Mouse (Mus musculus) MEL (cell line): ENCODE measurements around the gene S100a10. TPM values are rescaled to one million over a fixed set of nuclear protein-coding genes. Genes with fewer than 3 reads are reported as not detected.

ENCODE experiments used
- DNase-seq: peaks from one replicate; pipeline ENCODE4 v3.0.0; 2011; ENCODE audit warnings: low read depth, low spot score
- H3K27ac ChIP-seq: 2 replicates; pipeline ENCODE4 v1.5.1; 2012; ENCODE audit warnings: low read depth, mild to moderate bottlenecking, control low read depth, low read length, moderate library complexity; ENCODE audit not compliant: control insufficient read depth
- H3K27me3 ChIP-seq, 2 experiments: fragments of 150-350 bp in 1 of 2; sonication (generic) in 1 of 2; 2 replicates each; pipeline ENCODE4 v1.6.1; 2012; ENCODE audit warnings: low read length in 2 of 2, mild to moderate bottlenecking in 2 of 2, improper control_type of control experiment in 1 of 2, moderate library complexity in 1 of 2; ENCODE audit not compliant: insufficient read depth in 2 of 2, control insufficient read depth in 1 of 2
- H3K36me3 ChIP-seq, 2 experiments: 2 replicates each; pipeline ENCODE4 v1.6.1; 2012 to 2014; ENCODE audit warnings: low read length in 2 of 2, improper control_type of control experiment in 1 of 2, inconsistent platforms in 1 of 2, mild to moderate bottlenecking in 1 of 2; ENCODE audit not compliant: insufficient read depth in 2 of 2, control insufficient read depth in 1 of 2
- H3K4me1 ChIP-seq, 2 experiments: fragments of 150-350 bp in 1 of 2; sonication (generic) in 1 of 2; 2 replicates each; pipeline ENCODE4 v1.6.1; 2012; ENCODE audit warnings: low read length in 2 of 2, improper control_type of control experiment in 1 of 2, mild to moderate bottlenecking in 1 of 2; ENCODE audit not compliant: insufficient read depth in 2 of 2, control insufficient read depth in 1 of 2
- H3K4me3 ChIP-seq, 2 experiments: fragments of 150-350 bp in 1 of 2; sonication (generic) in 1 of 2; 2 replicates each; pipeline ENCODE4 v1.5.1; 2012; ENCODE audit warnings: low read depth in 2 of 2, low read length in 2 of 2, mild to moderate bottlenecking in 2 of 2, moderate library complexity in 2 of 2, control low read depth in 1 of 2, improper control_type of control experiment in 1 of 2; ENCODE audit not compliant: control insufficient read depth in 1 of 2, insufficient read depth in 1 of 2
- H3K79me2 ChIP-seq: 2 replicates; pipeline ENCODE4 v1.6.1; 2012; ENCODE audit warnings: mild to moderate bottlenecking, low read length, moderate library complexity; ENCODE audit not compliant: control insufficient read depth, poor library complexity, insufficient read depth
- H3K9ac ChIP-seq: 2 replicates; pipeline ENCODE4 v1.6.1; 2012; ENCODE audit warnings: low read depth, mild to moderate bottlenecking, control low read depth, low read length, moderate library complexity; ENCODE audit not compliant: control insufficient read depth, poor library complexity, severe bottlenecking
- H3K9me3 ChIP-seq: fragments of 150-350 bp; sonication (generic); replicated peaks from 2 replicates; pipeline ENCODE4 v1.6.1; 2012; ENCODE audit warnings: mild to moderate bottlenecking, low read length, improper control_type of control experiment, moderate library complexity; ENCODE audit not compliant: insufficient read depth
- CHD2 ChIP-seq: IDR thresholded peaks from 2 replicates; pipeline ENCODE4 v1.6.1; 2011; ENCODE audit warnings: low read length, improper control_type of control experiment
- CTCF ChIP-seq, 3 experiments: IDR thresholded peaks in 2 of 3; conservative IDR thresholded peaks in 1 of 3; 2 replicates each; pipeline ENCODE4 v1.5.1; 2011 to 2012; ENCODE audit warnings: low read length in 3 of 3, low read depth in 2 of 3, mild to moderate bottlenecking in 2 of 3, improper control_type of control experiment in 1 of 3, inconsistent platforms in 1 of 3, mixed read lengths in 1 of 3, moderate library complexity in 1 of 3; ENCODE audit not compliant: control insufficient read depth in 1 of 3, insufficient read depth in 1 of 3, poor library complexity in 1 of 3, severe bottlenecking in 1 of 3
- EP300 ChIP-seq, 2 experiments: IDR thresholded peaks; 2 replicates each; pipeline ENCODE4 v1.6.1; 2011; ENCODE audit warnings: improper control_type of control experiment in 2 of 2, low read length in 2 of 2, low read depth in 1 of 2, mild to moderate bottlenecking in 1 of 2
- ETS1 ChIP-seq: IDR thresholded peaks from 2 replicates; pipeline ENCODE4 v1.6.1; 2012; ENCODE audit warnings: low read depth, mild to moderate bottlenecking, inconsistent platforms, low read length, improper control_type of control experiment, moderate library complexity
- GABPA ChIP-seq: IDR thresholded peaks from 2 replicates; pipeline ENCODE4 v1.6.1; 2012; ENCODE audit warnings: low read depth, mild to moderate bottlenecking, inconsistent platforms, low read length, improper control_type of control experiment, moderate library complexity
- GATA1 ChIP-seq: IDR thresholded peaks from 2 replicates; pipeline ENCODE4 v1.6.1; 2011; ENCODE audit warnings: low read depth, low read length, improper control_type of control experiment
- HCFC1 ChIP-seq: IDR thresholded peaks from 2 replicates; pipeline ENCODE4 v1.6.1; 2012; ENCODE audit warnings: low read depth, mild to moderate bottlenecking, inconsistent platforms, low read length, improper control_type of control experiment, moderate library complexity
- KAT2A ChIP-seq: conservative IDR thresholded peaks from 2 replicates; pipeline ENCODE4 v1.6.1; 2012; ENCODE audit warnings: low read depth, low read length, improper control_type of control experiment, inconsistent platforms
- MAFK ChIP-seq: IDR thresholded peaks from 2 replicates; pipeline ENCODE4 v1.6.1; 2011; ENCODE audit warnings: low read depth, mild to moderate bottlenecking, low read length, improper control_type of control experiment, borderline replicate concordance
- MAZ ChIP-seq: IDR thresholded peaks from 2 replicates; pipeline ENCODE4 v1.6.1; 2012; ENCODE audit warnings: low read depth, mild to moderate bottlenecking, inconsistent platforms, low read length, improper control_type of control experiment
- MXI1 ChIP-seq: IDR thresholded peaks from 2 replicates; pipeline ENCODE4 v1.6.1; 2011; ENCODE audit warnings: mild to moderate bottlenecking, low read depth, low read length, improper control_type of control experiment
- MYB ChIP-seq: IDR thresholded peaks from 2 replicates; pipeline ENCODE4 v1.6.1; 2011; ENCODE audit warnings: mild to moderate bottlenecking, low read depth, low read length, improper control_type of control experiment
- NELFE ChIP-seq: IDR thresholded peaks from 2 replicates; pipeline ENCODE4 v1.6.1; 2011; ENCODE audit warnings: low read depth, low read length, improper control_type of control experiment
- NRF1 ChIP-seq: IDR thresholded peaks from 2 replicates; pipeline ENCODE4 v1.6.1; 2014; ENCODE audit warnings: low read depth, mild to moderate bottlenecking, inconsistent platforms, low read length, improper control_type of control experiment, moderate library complexity; ENCODE audit not compliant: poor library complexity, insufficient read depth, severe bottlenecking
- POLR2A ChIP-seq, 2 experiments: IDR thresholded peaks; 2 replicates each; pipeline ENCODE4 v1.6.1; 2011 to 2012; ENCODE audit warnings: low read length in 2 of 2, mild to moderate bottlenecking in 2 of 2, control low read depth in 1 of 2, improper control_type of control experiment in 1 of 2, low read depth in 1 of 2, moderate library complexity in 1 of 2; ENCODE audit not compliant: control insufficient read depth in 1 of 2, insufficient read depth in 1 of 2, poor library complexity in 1 of 2
- POLR2AphosphoS5 ChIP-seq: IDR thresholded peaks from 2 replicates; pipeline ENCODE4 v1.6.1; 2012; ENCODE audit warnings: low read depth, borderline replicate concordance, mild to moderate bottlenecking, inconsistent platforms, low read length, moderate library complexity, mixed read lengths
- RAD21 ChIP-seq: IDR thresholded peaks from 2 replicates; pipeline ENCODE4 v1.6.1; 2011; ENCODE audit warnings: mild to moderate bottlenecking, low read depth, low read length, improper control_type of control experiment
- RCOR1 ChIP-seq: IDR thresholded peaks from 2 replicates; pipeline ENCODE4 v1.6.1; 2012; ENCODE audit warnings: low read depth, mild to moderate bottlenecking, inconsistent platforms, low read length, improper control_type of control experiment
- SIN3A ChIP-seq: IDR thresholded peaks from 2 replicates; pipeline ENCODE4 v1.6.1; 2012; ENCODE audit warnings: low read length, improper control_type of control experiment, inconsistent platforms
- TAL1 ChIP-seq: IDR thresholded peaks from 2 replicates; pipeline ENCODE4 v1.6.1; 2012; ENCODE audit warnings: mild to moderate bottlenecking, inconsistent platforms, low read length, moderate library complexity, mixed read lengths
- UBTF ChIP-seq: IDR thresholded peaks from 2 replicates; pipeline ENCODE4 v1.6.1; 2012; ENCODE audit warnings: low read depth, mild to moderate bottlenecking, inconsistent platforms, low read length, improper control_type of control experiment, moderate library complexity, borderline replicate concordance; ENCODE audit not compliant: insufficient read depth
- ZC3H11A ChIP-seq: IDR thresholded peaks from 2 replicates; pipeline ENCODE4 v1.6.1; 2012; ENCODE audit warnings: low read depth, mild to moderate bottlenecking, inconsistent platforms, low read length, improper control_type of control experiment
- ZMIZ1 ChIP-seq: IDR thresholded peaks from 2 replicates; pipeline ENCODE4 v1.6.1; 2012; ENCODE audit warnings: low read depth, mild to moderate bottlenecking, inconsistent platforms, low read length, improper control_type of control experiment, moderate library complexity
- polyA plus RNA-seq, 2 experiments: library from polyadenylated mRNA; stranded (reverse) in 1 of 2; unstranded in 1 of 2; fragments of >175 nt in 1 of 2; fragments of >200 nt in 1 of 2; gene quantifications; 2 replicates each; pipeline versions ENCODE4 v1.2.1 to v1.2.4; 2012; ENCODE audit warnings: low replicate concordance in 2 of 2, low read depth in 1 of 2; ENCODE audit not compliant: insufficient read length in 2 of 2, insufficient read depth in 1 of 2, missing spikeins in 1 of 2
- total RNA-seq: library from RNA; depleted of rRNA; stranded (reverse); fragments of 300-350 nt; gene quantifications from 2 replicates; pipeline ENCODE4 v1.2.3, GENCODE M21; 2012

Gene S100a10
- total and polyA plus RNA-seq, 3 experiments: 81.1 to 92.5 TPM; not detected in 1

DNA sequence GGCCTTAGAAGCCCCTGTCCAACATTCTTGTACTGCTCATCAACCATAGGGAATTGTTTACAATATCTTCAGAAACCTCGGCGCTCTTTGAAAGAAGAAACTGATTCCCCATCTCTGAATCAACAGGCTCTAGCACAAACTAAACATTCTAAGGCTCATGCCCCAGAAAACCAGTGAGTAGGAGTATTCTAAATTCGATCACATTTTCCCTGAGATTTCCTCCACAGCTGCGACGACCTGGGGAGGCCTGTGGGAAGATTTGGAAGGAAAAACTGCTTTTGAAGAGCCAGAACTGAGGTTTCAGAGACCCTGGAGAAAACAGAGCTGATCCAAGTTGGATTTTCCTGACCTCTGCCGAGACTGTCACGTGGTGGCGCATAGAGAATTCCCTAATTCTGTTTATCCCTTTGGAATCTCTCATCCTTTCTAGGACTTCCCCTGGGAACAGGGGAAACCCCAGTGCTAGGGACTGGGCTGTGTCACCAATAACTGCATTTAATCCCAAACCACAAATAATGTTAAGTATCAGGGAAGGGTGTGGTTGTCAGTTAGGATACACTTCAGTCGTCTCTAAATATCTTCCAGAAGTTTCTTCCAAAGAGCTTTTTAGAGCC is 1.0 kb upstream of the S100a10 start:
- Histone ChIP-seq H3K9me3 (no peaks in the 10 kb centered on the region), H3K9ac (no peak overlapping the region), H3K79me2 (no peaks in the 10 kb centered on the region; the same call in 1 of the 2 replicates), H3K36me3 (peaks cover 0 to 25% of the 10 kb centered on the region in 2 experiments; a peak in 2 of 4 replicates), H3K27ac (no peak overlapping the region), H3K4me3 (no peak overlapping the region; a peak in 1 of 4 replicates), H3K27me3 (no peaks in the 10 kb centered on the region)
- no peak for DNase-seq
- no peak for TF ChIP-seq ZC3H11A
- no peak for TF ChIP-seq ZMIZ1
- TF ChIP-seq MAZ: 0 out of 2 replicates have a peak, but pooled peaks have one; percentile 8
- no peak for TF ChIP-seq NELFE
- no peak for TF ChIP-seq POLR2A (IDR thresholded peaks at IDR 0.05; ENCODE audit: control insufficient read depth in 1 of 2, insufficient read depth in 1 of 2, low read depth in 1 of 2, low read length in 2 of 2, poor library complexity in 1 of 2)
- TF ChIP-seq RAD21: no peak
- TF ChIP-seq CTCF (IDR thresholded peaks at IDR 0.05 in 2 of 3, conservative IDR thresholded peaks at IDR 0.05 in 1 of 3; ENCODE audit: control insufficient read depth in 1 of 3, insufficient read depth in 1 of 3, low read depth in 2 of 3, low read length in 3 of 3, poor library complexity in 1 of 3, severe bottlenecking in 1 of 3): no peak
- TF ChIP-seq RCOR1: no peak
- no peak for TF ChIP-seq UBTF
- TF ChIP-seq, all 39 proteins: peak for 1
- H3K4me1 ChIP-seq: peaks cover 14 to 33% of the 10 kb centered on the region in 2 experiments

DNA sequence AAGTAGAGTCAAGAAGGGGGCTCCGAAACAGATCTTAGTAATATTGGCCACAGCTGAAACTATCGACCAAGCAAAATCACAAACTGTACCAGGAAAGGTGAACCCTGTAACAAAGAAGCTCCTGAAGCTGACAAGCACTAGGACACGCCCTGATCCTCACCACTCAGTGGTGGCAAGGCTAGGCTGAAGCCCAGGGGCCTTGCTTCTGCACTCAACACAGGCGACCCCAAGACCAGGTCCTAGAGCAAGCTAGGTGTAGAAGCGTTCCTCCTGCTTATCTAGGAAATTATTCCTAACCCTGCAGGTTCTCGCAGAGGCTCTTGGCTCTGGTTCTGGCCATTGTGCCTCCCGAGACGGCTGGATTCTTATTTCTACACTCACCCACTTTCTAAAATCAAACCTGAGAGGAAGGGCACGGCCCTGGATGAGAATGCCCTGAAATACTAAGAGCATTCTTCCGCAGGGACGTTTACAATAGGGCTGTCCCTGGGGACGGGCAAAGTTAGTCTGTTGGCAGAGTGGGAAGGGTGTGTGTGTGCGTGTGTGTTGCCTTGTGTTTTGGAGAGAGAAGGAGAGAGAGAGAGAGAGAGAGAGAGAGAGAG is 400 bp upstream of the S100a10 start:
- Histone ChIP-seq H3K9ac (peak overlapping the region; percentile 38), H3K36me3 (peaks cover 0 to 19% of the 10 kb centered on the region in 2 experiments; a peak in 2 of 4 replicates), H3K27ac (no peak overlapping the region), H3K4me3 (peak overlapping the region; percentile 65 to 73), H3K4me1 (peaks cover 8 to 27% of the 10 kb centered on the region in 2 experiments), H3K27me3 (no peaks in the 10 kb centered on the region), H3K9me3 (no peaks in the 10 kb centered on the region), H3K79me2 (no peaks in the 10 kb centered on the region; the same call in 1 of the 2 replicates)
- peak; percentile 61 for DNase-seq
- TF ChIP-seq KAT2A (no peak), SIN3A (peak; percentile 8; the same call in 1 of the 2 replicates), MXI1 (peak; percentile 13; the same call in 1 of the 2 replicates)

DNA sequence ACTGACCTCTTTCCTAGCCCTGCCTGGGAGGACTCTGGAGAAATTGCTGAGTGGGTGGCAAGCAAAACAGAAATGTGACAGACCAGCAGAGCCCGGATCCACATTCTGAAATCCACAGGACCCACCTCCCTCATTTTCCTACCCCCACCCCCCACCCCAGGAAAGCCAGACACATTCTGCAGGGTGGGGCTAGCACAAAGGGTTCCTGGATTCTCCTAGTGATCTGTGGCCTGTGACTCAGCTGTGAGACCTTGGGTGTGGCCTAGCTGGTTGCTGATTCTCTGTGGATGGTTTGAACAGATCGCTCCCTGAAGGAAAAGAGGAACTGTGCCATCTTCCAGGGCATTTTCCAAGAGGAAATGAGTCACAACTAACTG is 986 bp downstream of the S100a10 start:
- Histone ChIP-seq H3K4me3 (peak overlapping the region; percentile 73 to 95), H3K27me3 (no peaks in the 10 kb centered on the region), H3K27ac (peak overlapping the region; percentile 59)
- no peak for TF ChIP-seq GABPA
- TF ChIP-seq MYB: no peak
- no peak for TF ChIP-seq NRF1
- no peak; the same call in 1 of the 2 replicates for TF ChIP-seq MAZ
- TF ChIP-seq POLR2AphosphoS5: no peak
- no peak for TF ChIP-seq UBTF
- TF ChIP-seq EP300 (IDR thresholded peaks at IDR 0.05; ENCODE audit: low read depth in 1 of 2, low read length in 2 of 2): peak; percentile 42 to 59; a peak in 3 of 4 replicates
- no peak for TF ChIP-seq GATA1
- no peak for TF ChIP-seq CHD2
- no peak for TF ChIP-seq HCFC1
- TF ChIP-seq TAL1: 0 out of 2 replicates have a peak, but pooled peaks have one; percentile 8
- TF ChIP-seq MAFK: no peak
- peak; percentile 41; the same call in 1 of the 2 replicates for TF ChIP-seq MXI1
- peak; percentile 86 for TF ChIP-seq ETS1
- TF ChIP-seq SIN3A: peak; percentile 52
- TF ChIP-seq RAD21: no peak
- TF ChIP-seq RCOR1: peak; percentile 80
- TF ChIP-seq, all 39 proteins: peak for 6
- Histone ChIP-seq H3K36me3 (peaks cover 0 to 11% of the 10 kb centered on the region in 2 experiments; a peak in 2 of 4 replicates), H3K9me3 (no peaks in the 10 kb centered on the region), H3K4me1 (peaks cover 5 to 18% of the 10 kb centered on the region in 2 experiments), H3K9ac (peak overlapping the region; percentile 69), H3K79me2 (no peaks in the 10 kb centered on the region; the same call in 1 of the 2 replicates)
- peak; percentile 85 for DNase-seq
